Mouse (Mus musculus): ENCODE data around the gene Xpa. TPM values are rescaled to one million over a fixed set of nuclear protein-coding genes. Genes with fewer than 3 reads are reported as not detected.
A peak's percentile ranks its signal among the peaks of the same experiment; 100 is the strongest.
"Not testable (repeated sequence)": the region's sequence is repeated elsewhere in the genome, so short reads cannot be mapped to it uniquely, and the experiment has no call there.

The Xpa gene
- 1 to 10 TPM; 8.6 to 10.0 TPM for total RNA-seq (2021)

DNA sequence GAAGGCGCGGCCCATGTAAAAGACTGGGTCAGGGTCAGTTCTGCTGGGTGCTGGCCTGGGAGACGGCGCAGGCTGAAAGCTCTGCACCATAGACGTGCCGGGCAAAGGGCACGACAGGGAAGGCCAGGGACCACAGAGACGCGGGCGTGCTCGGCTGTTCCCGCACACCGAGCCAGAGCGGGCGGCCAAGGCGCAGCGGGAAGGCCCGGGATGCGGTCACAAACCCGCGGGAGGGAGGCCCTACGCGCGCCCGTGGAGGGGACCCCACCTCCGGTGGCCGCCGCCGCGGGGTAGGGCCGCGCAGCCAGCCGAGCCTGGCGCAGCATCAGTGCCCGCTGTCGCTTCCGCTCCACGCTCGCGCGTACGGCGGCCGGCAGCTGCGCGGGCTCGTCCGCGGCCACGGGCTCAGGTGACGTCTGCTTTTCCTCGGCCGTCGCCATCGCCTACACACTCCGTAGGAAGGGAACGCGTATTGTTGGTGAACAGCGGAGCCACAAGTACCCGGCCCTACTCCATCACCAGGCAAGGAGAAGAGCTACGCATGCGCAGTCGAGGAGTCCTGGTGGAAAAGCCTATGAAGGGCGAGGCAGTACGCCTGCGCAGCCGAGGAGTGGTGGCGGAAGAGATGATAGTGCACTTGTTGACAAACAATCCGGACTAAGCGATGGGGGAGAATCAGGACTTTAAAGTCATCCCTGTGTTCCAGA is at the start of gene Xpa:
Gene Xpa (minus strand): TSS at position 531 of the 707 bp plus-strand sequence.
- peak; percentile 90 to 93 for DNase-seq
- intact Hi-C loops (cut with DNase I): loop anchor here (10.0 kb wide), 1 partner anchor 289 kb away; the partner anchor contains the start of gene Nans

DNA sequence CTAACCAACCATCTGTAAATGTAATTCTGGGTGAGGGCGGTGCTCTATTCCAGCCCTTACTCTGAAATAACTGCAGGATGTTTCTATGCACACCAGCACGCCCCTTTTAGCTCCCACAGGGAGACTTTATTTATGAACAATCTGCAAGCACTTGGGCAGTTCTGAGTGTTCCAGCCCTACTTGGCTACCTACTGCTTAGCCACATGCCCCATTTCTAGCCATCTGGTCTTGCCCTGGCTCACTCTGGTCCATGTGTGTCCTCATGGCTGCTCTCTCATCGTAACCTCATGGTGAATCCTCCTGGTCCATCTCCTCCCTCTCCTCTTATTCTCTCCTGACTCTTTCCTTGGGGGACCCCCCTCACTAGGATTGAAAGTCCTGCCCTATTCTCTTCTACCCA is 39.8 kb upstream of the Xpa start:
- intact Hi-C loops (cut with DNase I): no loop called here
- DNase-seq: no peak

DNA sequence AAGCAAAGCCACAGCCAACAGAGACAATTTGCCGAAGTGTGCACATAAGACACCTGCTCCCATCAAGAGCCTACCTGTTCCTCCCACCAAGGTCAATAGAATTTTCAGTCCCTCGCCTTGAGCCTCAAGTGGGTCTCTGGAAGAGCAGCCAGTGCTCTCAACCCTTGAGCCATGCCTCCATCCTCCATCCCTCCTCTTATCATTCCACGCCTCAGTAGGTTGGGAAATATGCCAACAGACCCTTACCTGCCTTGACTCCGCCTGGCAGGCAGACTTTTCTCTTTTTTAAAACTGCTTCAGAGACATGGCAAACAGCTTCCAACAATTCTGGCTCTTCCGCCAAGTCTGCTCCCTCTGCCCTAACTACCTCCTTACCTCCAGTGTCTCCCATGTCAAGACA is 38.6 kb upstream of the Xpa start:
- no peak for DNase-seq
- intact Hi-C loops (cut with DNase I): no loop called here

DNA sequence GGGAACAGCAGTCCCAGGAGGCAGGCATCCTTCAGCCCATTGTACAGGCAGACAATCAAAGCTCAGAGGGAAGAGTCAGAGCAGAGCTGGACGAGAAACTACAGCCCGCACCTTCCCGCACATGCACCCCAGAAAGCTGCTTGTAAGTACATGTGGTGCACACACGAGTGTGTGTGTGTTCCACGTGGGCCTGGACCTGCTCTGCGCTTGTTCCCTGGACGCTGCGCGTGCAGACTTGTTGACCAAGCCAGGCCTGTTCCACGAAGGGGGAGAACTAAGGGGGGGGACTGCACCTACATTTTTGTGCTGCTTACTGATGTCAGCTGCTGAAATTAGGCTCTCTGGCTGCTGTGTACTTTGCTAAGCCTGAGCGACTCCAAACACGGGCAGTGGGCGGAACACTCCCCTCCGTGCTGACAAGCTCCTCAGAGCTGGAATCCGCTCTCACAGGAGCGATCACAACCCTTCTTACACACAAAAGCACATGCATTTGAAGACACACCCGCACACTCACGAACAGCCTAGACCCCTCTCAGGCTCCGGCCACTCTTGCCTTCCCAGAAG is 30.9 kb upstream of the Xpa start:
- DNase-seq: no peak
- intact Hi-C loops (cut with DNase I): no loop called here

DNA sequence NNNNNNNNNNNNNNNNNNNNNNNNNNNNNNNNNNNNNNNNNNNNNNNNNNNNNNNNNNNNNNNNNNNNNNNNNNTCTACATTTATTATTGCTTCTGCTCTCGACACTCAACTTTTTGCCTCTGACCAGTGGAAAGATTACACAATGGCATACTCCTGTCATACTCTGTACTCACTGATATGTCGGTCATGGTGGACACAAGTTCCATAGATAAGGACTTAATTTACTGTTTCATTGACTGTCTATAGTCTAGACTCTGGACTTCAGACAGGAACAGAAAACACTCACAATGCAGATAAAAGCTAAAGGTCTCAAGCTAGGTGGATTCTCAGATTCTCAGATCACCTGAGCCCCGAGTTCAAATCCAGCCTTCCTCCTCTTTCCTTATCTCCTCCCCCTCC is 25.0 kb upstream of the Xpa start:
- intact Hi-C loops (cut with DNase I): no loop called here
- DNase-seq: no peak

DNA sequence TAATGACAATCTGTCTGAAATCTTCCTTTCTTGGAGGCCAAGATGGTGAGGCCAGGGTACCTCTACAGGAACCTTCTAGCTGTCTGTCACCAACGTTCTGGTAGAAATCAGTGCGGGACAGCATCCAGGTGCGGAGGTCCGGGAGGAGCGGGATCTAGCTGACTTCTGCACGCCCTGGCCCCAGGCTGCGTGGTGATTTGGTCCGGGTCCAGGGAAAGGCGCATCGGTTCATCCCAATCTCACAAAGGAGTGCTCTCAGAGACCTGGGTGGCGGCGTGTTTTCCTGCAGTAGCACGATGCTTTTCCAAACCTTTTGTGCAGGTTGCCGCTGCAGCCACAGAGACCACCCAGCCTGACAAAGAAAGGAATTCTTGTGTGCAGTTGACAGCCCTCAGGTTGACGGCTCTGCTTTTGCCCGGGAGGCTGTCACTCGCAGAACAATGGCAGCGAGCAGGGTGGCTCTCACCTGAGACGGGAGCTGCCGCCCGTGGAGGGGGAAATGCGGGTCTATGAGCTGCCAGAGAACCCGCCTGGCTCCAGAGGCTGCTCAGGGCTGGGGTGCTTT is 6.5 kb upstream of the Xpa start:
- intact Hi-C loops (cut with DNase I): loop anchor here (1.0 to 10.0 kb wide), 4 partner anchors 102 to 250 kb away; partner anchors contain the start of genes Anp32b and Foxe1

DNA sequence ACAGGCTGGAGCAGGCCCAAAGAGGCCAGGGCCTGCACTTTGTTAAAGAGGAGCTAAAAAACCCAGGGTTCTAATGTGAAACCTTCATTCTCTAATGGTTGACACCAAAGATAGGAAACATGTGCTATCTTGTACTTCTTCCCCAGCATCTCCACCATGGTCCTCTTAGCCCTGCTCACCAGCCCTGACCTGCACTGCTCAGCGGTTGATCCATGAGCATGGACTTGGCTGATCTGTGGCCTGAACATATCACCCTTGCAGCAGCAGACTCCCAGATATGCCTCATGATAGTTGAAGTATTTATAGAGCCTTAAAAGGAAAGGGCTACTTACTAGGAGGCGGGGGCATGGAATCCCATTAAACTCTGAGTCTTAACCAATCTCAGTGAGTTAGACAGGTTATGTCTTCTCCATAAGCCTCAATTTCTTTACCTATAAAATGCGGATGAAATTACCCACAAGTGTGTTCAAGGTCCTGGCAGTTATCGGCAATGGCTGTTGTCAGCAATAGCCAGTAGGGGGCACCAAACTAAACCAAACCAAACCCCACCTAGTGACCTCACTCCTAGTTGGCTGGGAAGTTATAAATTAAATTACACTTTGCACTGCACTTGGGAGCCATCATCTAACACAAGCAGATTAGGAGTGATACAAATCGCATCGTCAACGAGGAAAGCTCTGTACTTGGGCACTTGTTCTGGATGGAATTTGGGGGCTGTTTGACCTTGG is 5.9 kb upstream of the Xpa start:
- intact Hi-C loops (cut with DNase I): loop anchor here (1.0 to 10.0 kb wide), 4 partner anchors 103 to 250 kb away; partner anchors contain the start of genes Anp32b and Foxe1
- peak; percentile 64 to 69 for DNase-seq

More for the DNA sequence above, 6.5 kb upstream of the Xpa start:
- DNase-seq: no peak

DNA sequence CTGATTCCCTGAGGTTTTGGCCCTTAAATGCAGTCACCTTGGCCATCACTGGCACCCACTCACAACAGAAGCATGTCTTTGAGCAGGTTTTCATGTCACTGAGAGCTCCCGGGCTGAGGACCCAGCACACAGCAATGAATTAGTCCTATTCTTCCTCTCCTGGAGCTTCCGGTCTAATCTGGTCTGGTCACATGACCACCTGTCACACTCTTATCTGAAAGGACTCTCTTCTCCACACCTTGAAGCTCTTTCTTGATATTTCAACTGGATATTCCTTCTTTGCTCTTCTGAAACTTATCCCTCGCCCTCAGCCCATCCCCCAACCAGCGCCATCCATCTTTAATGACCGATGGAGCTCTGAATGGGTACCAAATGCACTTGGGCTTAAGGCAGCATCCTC is 2.0 kb upstream of the Xpa start:
- intact Hi-C loops (cut with DNase I): loop anchor here (10.0 kb wide), 1 partner anchor 287 kb away; the partner anchor contains the start of gene Nans
- DNase-seq: no peak

DNA sequence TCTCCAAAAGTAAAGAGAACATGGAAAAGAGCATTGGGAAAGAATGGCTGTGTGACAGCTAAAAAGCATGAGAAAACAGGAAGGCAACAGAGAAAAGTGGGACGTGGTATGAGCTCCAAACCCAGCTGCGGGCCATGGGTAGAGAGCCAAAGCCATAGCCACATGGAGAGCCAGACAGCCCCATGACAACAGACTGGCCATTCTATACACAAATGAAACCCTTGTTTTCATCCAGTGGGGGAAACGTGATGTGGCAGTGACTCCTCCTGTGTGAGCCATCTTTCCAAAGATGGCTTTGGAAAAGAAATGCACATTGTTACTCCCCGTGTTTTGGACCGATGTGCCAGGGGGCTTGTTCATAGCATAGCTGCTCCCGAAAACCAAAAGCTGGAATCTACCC is 402 bp upstream of the Xpa start:
- no peak for DNase-seq
- intact Hi-C loops (cut with DNase I): loop anchor here (10.0 kb wide), 1 partner anchor 288 kb away; the partner anchor contains the start of gene Nans

DNA sequence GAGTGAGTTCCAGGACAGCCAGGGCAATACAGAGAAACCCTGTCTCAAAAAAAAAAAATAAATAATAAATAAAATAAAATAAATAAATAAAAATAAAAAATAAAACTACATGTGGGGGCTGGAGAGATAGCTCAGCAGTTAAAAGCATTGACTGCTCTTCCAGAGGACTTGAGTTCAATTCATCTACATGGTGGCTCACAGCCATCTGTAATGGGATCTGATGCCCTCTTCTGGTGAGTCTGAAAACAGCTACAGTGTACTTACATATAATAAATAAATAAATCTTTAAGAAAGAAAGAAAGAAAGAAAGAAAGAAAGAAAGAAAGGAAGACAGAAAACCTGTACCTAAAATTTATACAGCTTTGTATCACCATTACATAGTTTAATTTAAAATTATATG is 4.1 kb downstream of the Xpa start:
- not testable (repeated sequence) for DNase-seq
- intact Hi-C loops (cut with DNase I): loop anchor here (10.0 kb wide), 1 partner anchor 293 kb away; the partner anchor contains the start of gene Nans

DNA sequence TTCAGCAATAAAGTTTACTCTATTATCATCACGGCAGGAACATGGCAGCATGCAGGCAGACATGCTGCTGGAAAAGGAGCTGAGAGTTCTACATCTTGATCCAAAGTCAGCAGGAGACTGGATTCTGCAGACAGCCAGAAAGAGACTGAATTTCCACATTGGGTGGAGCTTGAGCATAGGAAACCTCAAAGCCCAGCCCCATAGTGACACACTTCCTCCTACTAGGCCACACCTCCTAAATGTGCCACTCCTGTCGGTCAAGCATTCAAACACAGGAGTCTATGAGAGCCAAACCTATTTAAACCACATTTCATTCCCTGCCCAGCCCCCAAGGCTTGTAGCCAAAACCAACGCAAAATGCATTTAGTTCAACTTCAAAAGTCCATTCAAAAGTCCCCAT is 9.6 kb downstream of the Xpa start:
- no peak for DNase-seq
- intact Hi-C loops (cut with DNase I): no loop called here

DNA sequence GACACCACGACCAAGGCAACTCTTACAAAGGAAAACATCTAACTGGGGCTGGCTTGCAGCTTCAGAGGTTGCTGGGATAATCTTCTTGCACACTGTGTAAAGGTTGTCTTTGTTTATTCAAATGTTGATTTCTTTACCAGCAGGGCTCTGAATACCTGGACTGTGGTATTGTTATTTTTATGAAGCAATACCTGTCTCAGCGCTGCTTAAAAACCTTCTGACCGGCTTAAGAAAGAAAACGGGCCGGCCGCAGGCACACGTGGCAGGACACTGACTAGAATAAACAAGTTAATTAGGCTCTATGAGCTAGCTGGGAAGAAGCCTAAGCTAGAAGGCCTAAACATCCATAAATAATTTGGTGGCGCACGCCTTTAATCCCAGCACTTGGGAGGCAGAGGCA is 10.2 kb downstream of the Xpa start:
- DNase-seq: no peak
- intact Hi-C loops (cut with DNase I): no loop called here

DNA sequence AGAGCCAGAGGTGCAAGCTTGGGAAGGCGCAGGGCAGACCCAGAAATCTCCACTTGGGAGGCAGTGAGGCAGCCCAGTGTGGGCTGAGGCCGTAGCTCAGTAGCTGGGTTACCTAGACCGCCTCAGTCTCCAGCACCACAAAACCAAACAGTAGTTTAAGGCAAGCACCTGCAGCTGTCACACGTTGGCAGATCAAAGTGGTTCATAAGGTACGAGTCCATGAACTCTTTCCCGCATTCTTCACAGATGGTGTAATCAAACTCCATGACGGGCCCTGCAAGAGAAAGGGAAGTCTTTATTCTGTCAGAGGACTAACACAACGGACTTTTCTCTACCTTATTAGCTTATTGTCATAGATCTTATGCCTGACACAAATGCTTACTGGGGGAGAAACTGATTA is 10.7 kb downstream of the Xpa start:
- intact Hi-C loops (cut with DNase I): no loop called here
- DNase-seq: no peak

DNA sequence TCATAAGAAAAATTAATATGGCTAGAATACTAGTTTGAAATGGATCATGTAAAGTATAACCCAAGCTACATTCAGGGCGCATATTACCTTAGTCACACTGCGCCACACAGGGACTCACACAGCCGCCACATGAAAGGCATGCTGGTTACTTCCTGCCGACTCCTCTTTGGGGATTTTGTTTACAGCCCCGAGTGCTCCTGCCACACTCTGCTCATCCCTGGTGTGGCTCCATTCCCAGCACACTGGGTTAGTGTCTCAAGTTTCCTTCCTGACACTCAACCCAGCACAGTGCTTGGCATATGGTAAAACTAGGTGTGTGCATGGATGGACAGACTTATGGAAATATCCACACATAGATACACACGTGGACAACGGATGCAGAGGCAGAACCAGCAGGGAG is 13.9 kb downstream of the Xpa start:
- intact Hi-C loops (cut with DNase I): no loop called here
- DNase-seq: no peak

DNA sequence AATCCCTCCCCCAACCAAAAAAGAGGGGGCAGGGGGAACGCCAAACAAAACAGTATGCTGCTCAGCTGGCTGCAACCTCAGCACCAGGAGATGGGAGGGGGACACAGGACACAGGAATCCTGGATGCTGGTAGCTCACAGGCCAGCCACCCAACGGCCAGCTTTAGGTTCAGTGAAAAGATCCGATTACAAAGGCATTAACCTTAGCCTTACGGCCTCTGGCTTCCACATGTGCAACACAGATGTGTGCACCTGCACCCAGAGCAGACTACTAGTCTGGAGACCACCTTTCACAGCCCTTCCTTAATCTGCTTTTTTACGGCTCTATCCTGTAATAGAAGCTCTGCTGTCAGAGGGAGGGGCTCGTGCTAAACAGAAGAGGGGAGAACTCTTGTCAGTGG is 14.9 kb downstream of the Xpa start:
- intact Hi-C loops (cut with DNase I): no loop called here
- no peak for DNase-seq

DNA sequence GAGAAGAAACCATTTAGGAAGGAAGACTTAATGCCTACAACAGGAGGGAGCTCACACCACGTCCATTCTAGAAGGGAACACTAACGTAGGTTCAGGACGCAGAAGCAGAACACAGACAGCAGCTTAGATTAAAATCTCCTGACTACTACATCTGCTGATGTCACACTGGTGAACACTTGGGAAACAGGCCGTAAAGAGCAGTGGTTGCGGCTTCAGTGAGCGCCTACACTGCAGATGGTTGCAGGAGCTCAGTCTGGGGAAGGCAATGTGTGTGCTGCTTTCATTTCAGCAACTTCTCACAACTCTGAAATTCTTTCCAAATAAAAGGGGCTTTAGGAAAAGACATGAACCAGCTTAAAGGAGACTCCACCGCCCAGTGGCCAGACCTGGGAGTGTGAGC is 18.6 kb downstream of the Xpa start:
- DNase-seq: no peak
- intact Hi-C loops (cut with DNase I): no loop called here

DNA sequence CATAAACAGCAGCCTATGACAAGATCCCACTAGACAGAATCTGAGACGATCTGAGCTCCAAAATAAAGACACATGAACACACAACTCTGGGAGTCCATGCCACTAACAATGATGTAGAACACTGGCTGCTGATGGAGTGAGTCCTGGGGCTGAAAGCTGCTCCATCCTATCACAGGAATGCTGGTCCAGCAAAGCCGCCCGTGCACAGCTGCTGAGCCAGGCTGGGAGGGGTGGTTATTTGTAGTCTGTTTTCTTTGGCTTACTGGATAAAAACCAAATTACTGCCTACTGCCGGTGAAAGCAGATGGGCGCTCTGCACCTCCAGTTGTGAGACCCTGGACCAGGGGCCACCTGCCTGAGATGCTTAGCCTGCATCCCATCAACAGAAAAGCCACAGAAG is 19.1 kb downstream of the Xpa start:
- DNase-seq: no peak
- intact Hi-C loops (cut with DNase I): no loop called here

DNA sequence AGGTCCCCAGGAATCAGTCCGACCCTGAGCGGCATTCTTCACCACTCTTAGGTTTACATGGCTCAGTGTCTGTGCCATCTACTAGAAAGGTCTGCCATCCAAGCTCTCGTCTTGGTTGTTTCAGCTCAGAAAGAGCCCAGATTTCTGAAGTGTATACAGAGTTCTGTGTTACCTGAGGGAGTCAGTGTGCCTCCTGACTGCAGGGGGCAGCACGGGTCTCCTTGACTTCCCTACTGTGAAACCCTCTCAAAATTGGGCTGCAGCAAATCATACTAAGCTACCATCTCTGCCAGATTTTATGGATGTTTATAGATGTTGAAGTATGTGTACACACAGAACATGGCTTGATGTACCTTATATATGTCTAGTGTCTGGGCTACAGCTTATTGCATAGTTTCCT is 19.8 kb downstream of the Xpa start:
- DNase-seq: no peak

DNA sequence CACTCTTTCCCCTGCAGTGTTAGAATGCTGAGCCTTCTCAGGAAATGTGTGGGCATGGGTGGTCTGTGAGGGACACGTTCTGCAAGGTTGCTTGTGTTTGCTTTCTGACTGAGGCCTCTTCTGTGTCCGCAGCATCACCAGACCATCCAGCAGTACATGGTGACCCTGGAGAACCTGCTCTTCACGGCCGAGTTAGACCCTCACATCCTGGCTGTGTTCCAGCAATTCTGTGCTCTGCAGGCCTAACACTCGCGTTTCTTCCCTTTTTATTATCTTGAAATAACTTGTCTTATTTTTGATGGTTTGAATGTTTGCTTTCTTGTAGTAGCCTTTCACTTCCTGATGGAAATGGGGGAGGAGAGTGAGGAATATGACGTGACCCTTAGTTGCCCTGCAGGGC is 24.4 kb downstream of the Xpa start:
- intact Hi-C loops (cut with DNase I): no loop called here
- DNase-seq: no peak

More for the DNA sequence above, 19.8 kb downstream of the Xpa start:
- intact Hi-C loops (cut with DNase I): no loop called here

DNA sequence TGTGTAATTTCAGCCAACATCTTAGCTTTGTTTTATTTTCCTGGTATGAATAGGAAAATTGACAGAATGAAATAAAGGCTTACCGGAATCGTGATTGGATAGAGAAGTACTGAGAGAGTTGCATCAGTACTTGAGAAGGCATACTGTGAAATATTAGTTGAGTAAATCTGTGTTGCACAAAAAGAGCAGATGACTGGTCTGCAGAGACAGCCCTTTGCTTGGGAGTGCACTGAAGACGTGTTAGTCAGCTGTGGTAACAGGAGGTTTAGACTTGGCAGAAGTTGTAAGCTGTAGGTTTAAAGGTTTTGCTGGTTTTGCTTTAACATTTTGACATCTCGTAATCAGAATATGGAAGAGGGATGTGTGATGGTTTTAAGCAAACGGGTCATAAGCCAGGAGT is 30.3 kb downstream of the Xpa start:
- intact Hi-C loops (cut with DNase I): no loop called here
- DNase-seq: no peak

DNA sequence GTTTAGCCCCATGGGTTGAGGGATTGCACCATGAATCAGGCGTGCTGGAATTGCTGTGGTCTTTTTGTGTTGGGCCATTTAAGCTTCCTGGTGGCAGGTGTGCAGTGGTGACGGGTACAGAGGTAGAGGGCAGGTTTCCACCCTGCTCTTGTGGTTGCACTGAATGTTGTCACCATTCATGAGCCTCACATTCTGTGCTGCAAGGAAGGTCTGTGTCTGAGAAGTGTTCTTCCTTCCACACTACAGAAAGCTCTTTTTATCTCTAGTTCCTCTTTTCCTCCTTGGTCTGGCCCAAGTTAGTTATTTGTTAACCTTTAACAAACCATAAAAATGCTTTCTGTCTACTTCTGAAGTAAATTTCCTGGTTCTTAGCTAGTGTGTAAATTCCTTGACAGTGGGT is 32.1 kb downstream of the Xpa start:
- intact Hi-C loops (cut with DNase I): no loop called here
- DNase-seq: no peak

Data from heart, postnatal 36 days (tissue).